ENCODE assay signal across 17 mouse cellular contexts in the genomic region with DNA sequence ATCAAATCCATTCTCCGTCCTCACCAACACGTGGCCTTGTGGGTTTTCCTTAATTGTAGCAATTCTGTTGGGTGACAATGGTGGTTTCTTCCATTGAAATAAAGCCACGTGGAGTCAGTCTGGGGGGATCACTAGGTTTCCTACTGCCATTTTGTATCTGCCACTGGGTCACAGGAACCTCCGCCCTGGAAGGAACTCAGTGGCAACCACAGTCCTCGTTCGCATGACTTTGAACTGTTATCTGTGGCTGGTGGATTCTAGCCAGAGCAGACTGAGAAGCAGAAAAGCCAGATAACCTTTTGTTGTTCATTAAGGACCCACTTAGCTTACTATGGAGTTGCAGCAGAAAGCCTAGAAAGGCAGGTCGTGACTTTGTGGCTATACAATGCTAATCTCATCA.
DNase-seq lines count a peak whose midpoint lies in the region; ATAC-seq lines count a peak whose summit lies in the region.
"Had no signal": no experiment of that assay in that cellular context is flagged by ENCODE, and none has a peak within 500 bp of the region (broad histone marks: within the 10 kb centered on the region; RNA-seq: fewer than 3 reads in every experiment).

No protein-coding gene starts in this region.

- ATAC-seq in megakaryocyte-erythroid progenitor cell, adult 5-6 weeks (replicated peaks; ENCODE audit: low FRiP score, low TSS enrichment, poor library complexity, severe bottlenecking), result peak; percentile 70; the same call in 1 of the 2 replicates
- ATAC-seq: activated CD4-positive, CD25-positive, alpha-beta regulatory T cell, adult 4 months; forebrain, embryonic 15.5 days had no signal

- DNase-seq in CD4-positive helper T cell, adult 2 months (ENCODE audit: low read depth, low spot score), result peak; percentile 20
- peak; percentile 39 for DNase-seq in T-cell, adult 2 months (ENCODE audit: low spot score)
- no peak for DNase-seq in gastrocnemius, postnatal 25 days
- DNase-seq in urinary bladder, adult 2 months (ENCODE audit: low spot score), result no peak
- no peak for DNase-seq in embryo, embryonic 10 days (ENCODE audit: low spot score)
- DNase-seq: adrenal gland, postnatal 10 days; adrenal gland, postnatal 36 days; cerebellum, adult 18-20 months; cerebellum, adult 9-10 months; cerebellum, postnatal 14 days; embryo, embryonic 11 days; gastrocnemius, postnatal 36 days; heart, adult 2 months; heart, postnatal 14 days had no signal

Comparison
In these comparisons a context has a peak if more than half of its experiments do, and no peak if none do; other contexts are left out.
1. DNase-seq: peak in CD4-positive helper T cell, adult 2 months (single experiment) and T-cell, adult 2 months (single experiment); none in gastrocnemius, postnatal 25 days (single experiment), urinary bladder, adult 2 months (single experiment) and embryo, embryonic 10 days (single experiment).